Mouse (Mus musculus): ENCODE data around the gene Jph3.

GRCm38 (mm10) chr8:121798401-121798800 is 69.0 kb downstream of the Jph3 start:
- TF ChIP-seq POLR2A (IDR thresholded peaks at IDR 0.05; ENCODE audit: low read depth, low read length) = no peak
- TF ChIP-seq CTCF (IDR thresholded peaks at IDR 0.05; ENCODE audit: borderline replicate concordance, insufficient read depth, low read length) = no peak
